Mouse (Mus musculus) effector memory CD4-positive, alpha-beta T cell, adult 5 months (primary cell): ENCODE measurements around the gene Eif4e3. TPM values are rescaled to one million over a fixed set of nuclear protein-coding genes. Genes with fewer than 3 reads are reported as not detected.

Source experiments
- polyA plus RNA-seq: library from polyadenylated mRNA; unstranded; fragments of 100-300 nt; shearing (Covaris generic); gene quantifications from one replicate; pipeline ENCODE4 v1.2.1, GENCODE M21; 2017

Gene Eif4e3
- polyA plus RNA-seq, result 8.7 TPM

DNA sequence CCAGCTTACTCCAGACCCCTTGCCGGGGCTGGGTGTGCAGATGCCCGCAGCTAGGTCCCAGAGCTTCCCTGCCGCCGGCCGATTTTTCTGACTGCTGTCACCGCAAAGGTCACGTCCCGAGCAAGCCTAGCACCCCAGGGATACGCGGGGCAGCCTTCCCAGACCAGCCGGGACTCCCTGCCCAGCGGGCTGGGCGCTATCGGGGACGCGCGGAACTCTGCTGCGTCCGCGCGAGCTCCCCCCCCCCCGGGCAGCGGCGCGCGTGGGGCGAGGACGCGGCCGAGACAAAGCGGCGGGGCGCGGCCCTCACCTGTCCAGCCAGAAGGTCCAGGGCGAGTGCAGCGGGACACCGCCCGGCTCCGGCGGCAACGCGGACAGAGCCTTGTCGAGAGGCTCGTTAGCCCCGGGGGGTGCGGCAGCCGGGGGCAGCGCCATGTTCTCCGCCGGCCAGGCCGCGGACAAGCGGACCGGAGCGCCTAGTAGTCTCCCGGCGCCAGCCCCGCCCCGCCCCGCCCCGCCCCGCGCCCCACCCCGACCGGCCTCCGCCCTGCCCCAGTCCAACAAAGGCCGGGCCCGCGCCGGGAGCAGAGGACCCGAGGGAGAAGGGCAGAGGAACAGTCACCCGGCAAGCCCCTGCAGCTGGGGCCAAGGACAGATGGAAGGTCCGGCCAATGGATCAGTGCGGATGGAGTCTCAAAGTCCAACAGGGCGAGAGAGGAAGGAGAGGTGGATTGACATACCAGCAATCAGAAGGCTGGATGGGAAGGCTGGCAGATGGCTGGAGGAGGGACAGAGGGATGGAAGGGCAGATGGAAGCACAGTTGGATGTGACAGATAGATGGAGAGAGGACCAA lies at the start of gene Eif4e3, which contains the start of gene Gm20696:
Gene Eif4e3, minus strand, starts transcription at position 454 of the 854 bp plus-strand sequence.
Gene Gm20696, minus strand, starts transcription at position 480 of the 854 bp plus-strand sequence.

DNA sequence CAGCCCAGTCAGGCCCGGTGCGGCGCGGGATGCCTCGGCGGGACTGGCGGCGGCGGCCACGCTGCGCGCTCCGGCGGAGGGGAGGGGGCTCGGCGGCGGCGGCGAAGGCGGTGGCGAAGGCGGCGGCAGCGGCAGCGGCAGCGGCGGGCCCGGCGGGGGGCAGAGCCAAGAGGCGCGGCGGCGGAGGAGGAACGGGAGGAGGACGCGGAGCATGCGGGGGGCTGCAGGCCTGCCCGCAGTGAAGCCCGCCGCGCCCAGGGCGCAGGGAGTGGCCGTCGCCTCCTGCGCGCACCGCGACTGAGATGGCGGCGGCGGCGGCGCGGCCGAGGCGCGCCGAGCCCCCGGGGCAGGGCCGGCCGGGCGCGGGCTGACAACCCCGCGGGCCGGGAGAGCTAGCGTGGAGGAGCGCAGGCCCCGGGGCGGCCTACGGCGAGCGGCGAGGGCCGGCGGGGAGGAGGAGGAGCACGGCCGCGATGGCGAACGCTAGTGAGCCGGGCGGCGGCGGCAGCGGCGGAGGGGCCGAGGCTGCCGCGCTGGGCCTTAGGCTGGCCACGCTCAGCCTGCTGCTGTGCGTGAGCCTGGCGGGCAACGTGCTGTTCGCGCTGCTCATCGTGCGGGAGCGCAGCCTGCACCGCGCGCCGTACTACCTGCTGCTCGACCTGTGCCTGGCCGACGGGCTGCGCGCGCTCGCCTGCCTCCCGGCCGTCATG lies 25.8 kb upstream of the Eif4e3 start, which contains the start of gene Gpr27:
Gene Gpr27, plus strand, starts transcription at position 474 of the 710 bp plus-strand sequence.

Other genes starting within 250 kb of the Eif4e3 start
- gene Foxp1, start 144.1 kb downstream of the Eif4e3 start, polyA plus RNA-seq, result 267 TPM
- gene Gm20696, start within 50 bp of the Eif4e3 start, polyA plus RNA-seq, result 4.6 TPM
- gene Gpr27, start 25.9 kb upstream of the Eif4e3 start, polyA plus RNA-seq, result not detected
- not detected for gene Prok2, start 59.6 kb upstream of the Eif4e3 start, polyA plus RNA-seq